Mouse (Mus musculus): ENCODE data around the gene Tmem50b.

DNA sequence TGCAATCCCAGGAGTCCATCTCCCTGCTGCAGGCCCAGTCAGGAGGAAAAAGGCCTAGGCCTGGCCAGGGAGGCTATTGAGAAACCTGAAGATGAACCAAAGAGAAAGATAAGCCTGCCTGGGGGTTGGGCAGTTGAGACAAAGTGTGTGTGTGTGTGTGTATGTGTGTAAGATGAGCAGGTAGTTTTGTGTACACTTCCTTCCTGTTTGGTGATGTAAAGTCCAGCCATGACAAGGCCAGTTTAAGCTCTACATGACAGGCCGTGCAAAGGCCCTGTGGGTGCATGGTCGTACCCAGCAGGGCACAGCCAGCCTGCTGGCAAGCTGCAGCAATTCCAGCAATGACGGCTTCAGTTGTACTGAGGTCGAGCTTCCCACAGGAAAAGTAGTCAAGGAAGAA is 32.1 kb upstream of the Tmem50b start:
- no peak for TF ChIP-seq CTCF (IDR thresholded peaks at IDR 0.05; ENCODE audit: extremely low read depth, insufficient read depth, insufficient read length, insufficient replicate concordance)
- TF ChIP-seq POLR2A (IDR thresholded peaks at IDR 0.05; ENCODE audit: low read depth, low read length), result no peak

Data from spleen, adult 2 months (tissue).